Mouse (Mus musculus) kidney, postnatal 25 days (tissue): ENCODE results near the gene Tsc22d1.
A peak's percentile ranks its signal among the peaks of the same experiment; 100 is the strongest.

Experiments
- DNase-seq, 2 experiments: peaks; one replicate each; pipeline ENCODE4 v3.0.0; 2021; ENCODE audit warnings: mixed read lengths in 2 of 2

Tsc22d1 gene

GRCm38 (mm10) chr14:76488101-76489044 is 73.6 kb downstream of the Tsc22d1 start:
- no peak for DNase-seq

DNA sequence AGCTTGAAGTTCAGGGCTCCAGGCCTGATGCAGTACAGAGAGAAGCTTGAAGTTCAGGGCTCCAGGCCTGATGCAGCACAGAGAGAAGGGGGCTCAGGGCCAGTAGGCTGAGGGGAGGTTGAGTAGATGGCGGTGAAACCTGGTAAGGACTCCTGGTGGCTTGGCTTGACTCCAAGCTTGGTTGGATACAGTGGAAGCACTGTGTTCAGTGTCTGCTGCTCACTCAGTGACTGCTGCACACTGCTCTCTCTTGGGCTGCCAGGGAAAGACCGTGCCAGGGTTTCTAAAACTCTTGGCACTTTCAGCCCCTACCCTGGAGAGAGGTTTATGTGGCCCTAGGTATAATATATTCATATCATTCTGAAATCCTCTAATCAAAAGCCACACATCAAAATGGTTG is 74.4 kb downstream of the Tsc22d1 start:
- no peak for DNase-seq

DNA sequence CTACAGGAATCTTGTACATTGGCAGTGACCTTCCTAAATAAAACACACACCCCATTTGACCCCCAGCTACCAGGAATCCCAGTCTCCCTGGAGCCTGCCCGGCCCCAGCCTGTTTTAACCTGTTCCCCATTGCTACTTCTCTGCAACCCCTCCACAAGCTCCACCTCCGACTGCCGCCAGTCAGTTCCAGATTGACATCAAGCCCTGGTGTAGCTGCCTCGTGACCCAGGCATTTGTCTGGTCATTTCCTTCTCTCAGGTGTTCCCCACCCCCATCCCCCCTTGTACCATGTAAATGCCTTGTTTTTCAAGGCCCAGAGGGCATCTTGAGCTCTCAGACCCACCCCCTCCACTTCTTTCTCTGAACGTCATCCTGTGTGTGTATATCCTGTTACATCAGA is 80.3 kb downstream of the Tsc22d1 start:
- DNase-seq = peak; percentile 36 to 77

GRCm38 (mm10) chr14:76497187-76497586 is 82.4 kb downstream of the Tsc22d1 start:
- DNase-seq = no peak

GRCm38 (mm10) chr14:76498210-76498609 is 83.4 kb downstream of the Tsc22d1 start:
- DNase-seq = no peak

- no peak for DNase-seq
Measured at GRCm38 (mm10) chr14:76499492-76499891, 84.7 kb downstream of the Tsc22d1 start.

GRCm38 (mm10) chr14:76500036-76500435 is 85.3 kb downstream of the Tsc22d1 start:
- peak in 1 of 2 experiments; percentile 60 for DNase-seq

DNA sequence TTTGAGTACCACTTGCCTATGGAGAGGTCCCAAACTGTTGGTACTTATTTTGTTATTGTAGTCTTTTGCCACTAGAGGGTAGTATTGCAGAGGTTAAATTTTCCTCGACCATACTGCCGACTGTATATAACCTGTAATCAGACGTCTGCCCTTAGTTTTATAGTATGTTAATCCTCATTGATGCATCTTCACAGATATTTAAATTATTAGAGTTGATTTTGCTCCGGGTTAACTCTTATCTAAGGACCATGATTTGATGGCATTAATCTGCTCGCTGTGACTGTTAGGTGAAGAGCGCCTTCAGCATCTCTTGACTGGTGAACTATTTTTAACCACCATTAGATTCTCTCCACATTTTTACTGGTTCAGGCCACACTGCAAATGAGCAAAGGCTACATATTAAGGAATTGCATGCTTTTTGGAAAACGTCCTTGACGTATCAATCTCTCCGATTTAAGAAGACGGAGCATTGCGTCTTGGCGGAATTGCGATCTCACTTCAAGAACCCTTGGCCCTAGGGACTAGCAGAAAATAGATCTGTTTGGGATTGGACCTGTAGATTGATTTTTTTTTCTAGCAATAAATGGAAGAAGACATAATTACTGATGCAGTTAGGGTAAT is 88.6 kb downstream of the Tsc22d1 start:
- DNase-seq = no peak

DNA sequence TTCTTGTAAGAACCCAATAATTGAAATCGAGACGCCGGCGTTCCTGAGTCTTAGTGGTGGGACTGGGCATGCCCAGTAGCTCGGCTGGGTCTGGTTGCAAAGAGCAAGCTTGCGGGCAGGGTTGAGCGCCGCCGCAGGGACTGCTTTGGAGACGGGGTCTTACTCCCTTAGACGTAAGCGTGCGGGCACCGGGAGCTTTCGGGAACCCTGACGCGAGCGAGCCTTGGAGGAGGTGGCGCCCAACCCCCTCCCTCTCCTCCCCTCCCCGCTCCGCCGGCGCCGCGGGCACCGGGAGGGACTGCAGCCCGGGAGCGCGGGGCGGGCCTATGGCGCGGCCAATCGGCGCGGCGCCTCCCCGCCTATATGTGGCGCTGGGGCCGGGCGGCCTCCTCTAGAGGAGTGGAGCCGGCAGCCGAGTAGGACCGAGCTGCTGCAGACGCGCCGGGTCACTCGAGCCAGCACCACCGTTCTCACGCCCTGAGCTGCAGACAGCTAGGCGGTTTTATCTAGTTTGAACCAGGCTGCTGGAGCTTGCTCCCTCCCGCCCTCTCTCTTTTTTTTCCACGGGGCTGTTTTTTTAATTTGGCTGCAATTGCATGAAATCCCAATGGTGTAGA is 89.5 kb downstream of the Tsc22d1 start:
- peak; percentile 94 to 98 for DNase-seq

DNA sequence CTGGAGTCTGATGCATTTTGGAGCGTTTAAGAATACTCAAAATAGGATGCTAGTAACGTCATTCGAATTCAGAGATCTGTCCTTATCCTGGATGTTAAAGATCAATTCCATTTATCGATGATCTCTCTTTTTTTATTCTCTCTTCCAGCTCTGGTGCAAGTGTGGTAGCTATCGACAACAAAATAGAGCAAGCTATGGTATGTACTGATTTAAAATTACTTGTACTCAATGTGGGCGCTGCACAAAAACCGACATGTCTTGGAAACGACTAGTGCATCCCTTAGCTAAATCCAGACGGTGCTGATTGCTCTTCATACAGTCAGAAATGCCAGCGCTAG is 90.3 kb downstream of the Tsc22d1 start:
- DNase-seq = no peak

- DNase-seq = peak; percentile 89 to 97
Measured at GRCm38 (mm10) chr14:76505439-76506220, 90.9 kb downstream of the Tsc22d1 start.

DNA sequence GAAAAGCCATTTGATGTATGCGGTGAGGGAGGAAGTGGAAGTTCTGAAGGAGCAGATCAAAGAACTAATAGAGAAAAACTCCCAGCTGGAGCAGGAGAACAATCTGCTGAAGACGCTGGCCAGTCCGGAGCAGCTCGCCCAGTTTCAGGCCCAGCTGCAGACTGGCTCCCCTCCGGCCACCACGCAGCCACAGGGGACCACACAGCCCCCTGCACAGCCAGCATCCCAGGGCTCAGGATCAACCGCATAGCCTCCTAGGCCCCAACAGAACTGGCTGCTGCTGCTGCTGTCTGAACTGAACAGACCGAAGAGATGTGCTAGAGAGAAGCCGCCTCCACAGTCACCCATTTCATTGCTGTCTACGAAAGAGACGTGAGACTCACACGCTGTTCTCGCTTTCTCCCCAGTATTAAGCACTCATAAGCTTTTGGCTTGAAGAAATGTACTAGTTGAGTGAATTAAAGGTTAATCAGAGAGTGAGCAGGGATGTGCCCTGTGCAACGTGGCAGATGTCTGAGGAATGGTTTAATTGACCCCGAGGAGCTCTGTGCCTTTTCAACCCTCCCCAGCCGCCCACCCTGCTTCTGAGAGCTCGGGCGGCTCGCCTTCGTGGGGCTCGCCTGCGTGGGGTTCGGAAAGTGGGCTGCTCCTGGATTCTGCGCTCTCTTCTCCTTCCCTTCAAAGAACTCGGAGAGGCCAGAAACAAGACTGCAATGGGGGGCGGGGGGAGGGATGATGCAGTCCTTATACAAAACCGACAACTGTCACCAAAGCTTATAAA is 91.9 kb downstream of the Tsc22d1 start:
- DNase-seq = peak in 1 of 2 experiments; percentile 57

DNA sequence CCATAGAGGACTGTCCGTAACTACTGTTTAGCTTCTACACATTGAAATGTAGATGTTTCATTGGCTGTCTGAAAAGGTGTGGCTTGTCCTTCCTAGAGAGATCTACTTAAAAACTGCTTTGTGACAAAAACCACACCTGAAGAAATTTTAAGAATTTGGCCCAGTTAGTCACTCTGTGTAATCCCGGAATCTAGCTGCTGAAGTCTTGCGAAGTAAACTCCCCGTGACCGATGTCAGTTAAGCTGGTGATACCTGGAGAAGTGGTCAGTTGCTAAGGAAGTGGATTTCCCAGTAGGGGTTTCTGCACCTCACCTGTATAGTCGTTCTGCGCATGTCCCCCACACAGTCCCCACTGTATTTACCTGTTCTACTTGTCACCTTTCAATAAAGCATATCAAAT is 92.6 kb downstream of the Tsc22d1 start:
- DNase-seq = peak in 1 of 2 experiments; percentile 41

- peak in 1 of 2 experiments; percentile 79 for DNase-seq
Measured at GRCm38 (mm10) chr14:76507804-76508500, 93.2 kb downstream of the Tsc22d1 start.

GRCm38 (mm10) chr14:76508701-76509100 is 93.9 kb downstream of the Tsc22d1 start:
- DNase-seq = peak in 1 of 2 experiments; percentile 59

DNA sequence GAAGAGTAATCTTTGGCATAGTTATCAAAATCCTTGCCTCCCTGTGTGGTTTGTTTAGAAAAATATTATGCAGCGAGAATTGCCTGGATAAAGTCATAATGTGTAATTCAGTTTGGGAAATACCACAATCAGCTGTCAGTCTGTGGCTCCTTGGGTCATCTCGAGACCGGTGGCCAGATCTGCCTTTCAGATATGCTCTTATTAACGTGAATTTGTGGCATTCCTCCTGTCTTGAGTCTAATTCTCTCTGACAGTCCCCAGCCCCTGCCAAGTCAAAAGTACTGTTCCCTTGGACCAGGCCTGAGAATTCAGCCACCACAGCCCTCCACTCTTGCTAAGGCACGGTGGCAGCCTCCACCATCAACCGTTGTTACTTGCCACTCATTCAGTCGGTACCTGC is 97.2 kb downstream of the Tsc22d1 start:
- no peak for DNase-seq

GRCm38 (mm10) chr14:76513395-76514049 is 98.8 kb downstream of the Tsc22d1 start:
- peak; percentile 32 to 52 for DNase-seq

- DNase-seq = no peak
Measured at GRCm38 (mm10) chr14:76514050-76514585, 99.4 kb downstream of the Tsc22d1 start.

- DNase-seq = no peak
Measured at GRCm38 (mm10) chr14:76515620-76516019, 100.9 kb downstream of the Tsc22d1 start.

GRCm38 (mm10) chr14:76518217-76518616 is 103.5 kb downstream of the Tsc22d1 start:
- DNase-seq = no peak
